Mouse (Mus musculus) ZHBTc4 (cell line): ENCODE data around the gene Plxnb2.

Source experiments
- DNase-seq: peaks from one replicate; pipeline ENCODE4 v3.0.0-alpha.2; 2011; ENCODE audit warnings: low read depth, low spot score

Plxnb2 gene

GRCm38 (mm10) chr15:89180571-89181229, at the start of gene Plxnb2:
Gene Plxnb2 (minus strand): TSS chr15:89180788.
- peak; percentile 94 for DNase-seq

- no peak for DNase-seq
These were observed 35.1 kb upstream of the Plxnb2 start for GRCm38 (mm10) chr15:89215611-89216233.

- DNase-seq: no peak
These were observed 34.4 kb upstream of the Plxnb2 start for GRCm38 (mm10) chr15:89214953-89215352.

- DNase-seq: no peak
These were observed 32.9 kb upstream of the Plxnb2 start for GRCm38 (mm10) chr15:89213517-89213916.

- DNase-seq: peak; percentile 10
These were observed 31.9 kb upstream of the Plxnb2 start for GRCm38 (mm10) chr15:89212495-89212894.

GRCm38 (mm10) chr15:89211716-89212461, 31.3 kb upstream of the Plxnb2 start:
- peak; percentile 10 for DNase-seq

GRCm38 (mm10) chr15:89210915-89211715, 30.5 kb upstream of the Plxnb2 start, which contains the start of gene Ppp6r2:
Gene Ppp6r2 (plus strand): TSS chr15:89211553.
- DNase-seq: peak; percentile 87

GRCm38 (mm10) chr15:89209886-89210761, 29.5 kb upstream of the Plxnb2 start:
- peak; percentile 85 for DNase-seq

- DNase-seq: no peak
These were observed 26.9 kb upstream of the Plxnb2 start for GRCm38 (mm10) chr15:89207457-89207856.

- DNase-seq: no peak
These were observed 16.5 kb upstream of the Plxnb2 start for GRCm38 (mm10) chr15:89197056-89197455.

GRCm38 (mm10) chr15:89196313-89196706, 15.7 kb upstream of the Plxnb2 start, which contains the start of gene Dennd6b:
Gene Dennd6b (minus strand): TSS chr15:89196496.
- DNase-seq: peak; percentile 98

GRCm38 (mm10) chr15:89195690-89196312, 15.2 kb upstream of the Plxnb2 start:
- DNase-seq: peak; percentile 93

GRCm38 (mm10) chr15:89195261-89195681, 14.7 kb upstream of the Plxnb2 start:
- DNase-seq: peak; percentile 19

GRCm38 (mm10) chr15:89184937-89185227, 4.3 kb upstream of the Plxnb2 start:
- DNase-seq: no peak

GRCm38 (mm10) chr15:89184141-89184936, 3.8 kb upstream of the Plxnb2 start:
- DNase-seq: no peak

- no peak for DNase-seq
These were observed 2.3 kb upstream of the Plxnb2 start for GRCm38 (mm10) chr15:89182842-89183241.

GRCm38 (mm10) chr15:89182328-89182741, 1.7 kb upstream of the Plxnb2 start:
- DNase-seq: peak; percentile 59

GRCm38 (mm10) chr15:89181561-89182270, 1.1 kb upstream of the Plxnb2 start:
- DNase-seq: no peak

GRCm38 (mm10) chr15:89180081-89180541, 477 bp downstream of the Plxnb2 start:
- no peak for DNase-seq
